Mouse (Mus musculus): ENCODE data around the gene Clrn3.
"Not testable (repeated sequence)": the region's sequence is repeated elsewhere in the genome, so short reads cannot be mapped to it uniquely, and the experiment has no call there.

- TF ChIP-seq CTCF (IDR thresholded peaks at IDR 0.05; ENCODE audit: low read depth, low read length); POLR2A (IDR thresholded peaks at IDR 0.05; ENCODE audit: extremely low read depth, insufficient read depth, low read length): not testable (repeated sequence)
Measured at GRCm38 (mm10) chr7:135575319-135576069, 47.0 kb upstream of the Clrn3 start.
